Mouse (Mus musculus): ENCODE results near the gene Tm4sf5.

Tm4sf5 gene

DNA sequence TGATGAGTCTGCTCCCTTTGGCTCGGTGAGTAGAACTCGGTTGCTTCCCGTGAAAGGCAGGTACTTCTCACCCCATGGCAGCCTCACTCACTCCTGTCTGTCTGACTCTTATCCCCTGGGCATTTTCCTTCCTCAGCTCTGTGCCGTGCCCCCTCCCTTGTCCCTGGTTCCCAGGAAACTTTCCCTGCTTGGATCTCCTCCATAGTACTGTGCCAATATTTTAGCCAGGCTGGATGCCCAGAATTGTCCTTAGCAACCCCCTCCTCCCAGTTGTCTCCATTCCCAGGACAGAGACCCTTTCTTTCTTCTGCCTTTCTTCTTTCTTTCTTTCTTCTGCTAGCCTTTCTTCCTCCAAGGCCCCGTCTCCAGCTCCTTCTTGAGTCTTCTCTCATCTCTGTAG, 36.4 kb downstream of the Tm4sf5 start:
- DNase-seq (ENCODE audit: low spot score in 2 of 2) = no peak

DNA sequence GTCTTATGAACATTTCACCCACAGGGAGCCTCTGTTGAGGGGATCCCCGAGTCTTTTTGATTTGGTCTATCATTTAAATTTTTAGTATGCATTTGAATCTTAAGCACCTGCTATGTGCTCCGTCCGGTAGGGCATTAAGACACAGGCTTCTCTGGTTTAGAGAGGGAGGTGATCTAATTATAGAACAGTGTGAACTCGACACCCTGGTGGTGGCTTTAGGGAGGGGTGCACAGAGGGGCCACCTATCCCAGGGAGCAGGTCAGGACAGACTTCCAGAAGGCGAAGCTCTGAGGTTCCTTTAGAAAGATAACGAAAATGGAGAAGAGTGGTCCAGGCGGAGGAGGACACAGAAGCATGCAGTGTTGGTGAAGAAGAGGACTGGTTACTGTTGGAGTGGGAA, 39.5 kb downstream of the Tm4sf5 start:
- no peak for DNase-seq (ENCODE audit: low spot score in 2 of 2)

DNA sequence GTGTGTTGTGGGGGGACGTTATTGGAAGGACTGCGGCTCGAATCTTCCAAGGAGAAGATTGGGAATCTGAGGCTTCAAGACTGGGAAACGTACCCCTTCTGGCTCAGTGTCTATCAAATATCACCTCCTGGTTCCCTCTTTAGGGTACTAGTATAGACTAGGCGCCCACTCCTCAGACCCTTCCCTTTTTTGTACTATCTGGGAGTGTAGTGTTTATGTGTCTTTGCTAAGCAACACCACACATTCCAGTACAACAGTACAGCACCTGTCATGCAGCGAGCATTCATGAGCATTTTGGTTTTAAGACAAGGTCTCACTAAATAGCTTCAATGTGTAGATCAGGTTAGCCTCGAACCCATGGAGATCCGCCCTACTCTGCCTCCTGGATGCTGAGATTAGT, 46.5 kb downstream of the Tm4sf5 start:
- DNase-seq (ENCODE audit: low spot score in 2 of 2) = no peak

DNA sequence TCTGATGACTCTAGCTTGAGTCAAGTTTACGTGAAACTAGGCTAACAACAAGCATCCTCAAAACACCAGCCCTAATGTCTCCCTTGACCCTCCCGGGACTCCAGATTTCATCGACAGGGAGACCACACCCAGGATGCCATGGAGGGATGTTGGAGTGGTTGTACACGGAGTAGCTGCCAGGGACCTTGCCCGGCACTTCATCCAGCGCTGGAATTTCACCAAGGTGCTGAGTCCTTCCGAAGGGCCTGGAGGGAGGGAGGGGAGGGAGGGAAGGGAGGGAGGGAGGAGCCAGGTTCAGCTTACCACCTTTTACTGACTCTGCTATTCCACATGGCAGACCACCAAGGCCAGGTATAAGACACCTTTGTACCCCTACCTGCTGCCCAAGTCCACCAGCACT, 48.9 kb downstream of the Tm4sf5 start:
- DNase-seq (ENCODE audit: low spot score in 2 of 2) = no peak

DNA sequence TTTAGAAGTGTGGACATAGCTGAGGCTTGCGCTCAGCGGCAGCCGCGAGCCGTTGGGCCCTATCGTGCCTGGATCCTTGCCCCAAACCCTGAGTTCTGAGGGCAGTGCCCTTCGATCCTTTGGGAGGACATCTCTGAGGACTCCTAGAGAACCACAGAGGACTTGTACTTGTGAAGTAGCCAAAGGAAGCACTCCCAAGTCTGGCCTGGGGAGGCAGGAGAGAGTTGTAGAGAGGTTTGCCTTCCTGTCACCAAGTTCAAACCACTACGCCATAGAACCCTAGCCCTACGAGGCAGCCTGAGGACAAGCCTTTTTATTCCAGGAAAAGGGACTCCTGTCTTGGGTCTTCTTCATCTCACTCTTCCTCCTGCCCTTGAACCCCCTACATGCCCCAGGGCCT, 52.5 kb downstream of the Tm4sf5 start:
- DNase-seq (ENCODE audit: low spot score in 2 of 2) = no peak

Data from frontal cortex, postnatal 25 days (tissue).